Mouse (Mus musculus) Patski (cell line): Measurements from ENCODE around the gene Acot8. TPM values are rescaled to one million over a fixed set of nuclear protein-coding genes. Genes with fewer than 3 reads are reported as not detected.

Source experiments
- ATAC-seq: fragments of 100-300 bp; one replicate; pipeline ENCODE4 v1.8.0; 2021
- CTCF ChIA-PET: fragments of 350-600 bp; sonication (Branson Sonifier 250); formaldehyde crosslinking; loops from one replicate; lab custom pipeline; 2022; ENCODE audit warnings: inconsistent platforms; lab: Charles Lee
- POLR2A ChIA-PET: fragments of 350-600 bp; sonication (Branson Sonifier 250); formaldehyde crosslinking; loops from one replicate; lab custom pipeline; 2022; ENCODE audit warnings: antibody characterized with exemption, inconsistent platforms; lab: Charles Lee
- DNase-seq: peaks from one replicate; pipeline ENCODE4 v3.0.0-alpha.2; 2011; ENCODE audit warnings: low read depth, low spot score
- H3K27me3 ChIP-seq: fragments of 371-371 bp; one replicate; pipeline ENCODE4 v1.5.1; 2021
- CTCF ChIP-seq: fragments of 100-300 bp; IDR thresholded peaks from one replicate; pipeline ENCODE4 v1.5.1; 2021
- in situ Hi-C: fragments of 300-500 bp; cut with MboI; formaldehyde crosslinking; loops from 3 replicates; pipeline ENCODE4 v1.11.1; 2018; ENCODE audit warnings: low pct_unique_long_range_greater_than_20kb, mixed read lengths
- polyA plus RNA-seq: library from polyadenylated mRNA; unstranded; gene quantifications from one replicate; pipeline ENCODE4 v1.2.3, GENCODE M21; 2021

The Acot8 gene
- polyA plus RNA-seq, 1 experiment from 2014 or later, result 23.3 TPM

DNA sequence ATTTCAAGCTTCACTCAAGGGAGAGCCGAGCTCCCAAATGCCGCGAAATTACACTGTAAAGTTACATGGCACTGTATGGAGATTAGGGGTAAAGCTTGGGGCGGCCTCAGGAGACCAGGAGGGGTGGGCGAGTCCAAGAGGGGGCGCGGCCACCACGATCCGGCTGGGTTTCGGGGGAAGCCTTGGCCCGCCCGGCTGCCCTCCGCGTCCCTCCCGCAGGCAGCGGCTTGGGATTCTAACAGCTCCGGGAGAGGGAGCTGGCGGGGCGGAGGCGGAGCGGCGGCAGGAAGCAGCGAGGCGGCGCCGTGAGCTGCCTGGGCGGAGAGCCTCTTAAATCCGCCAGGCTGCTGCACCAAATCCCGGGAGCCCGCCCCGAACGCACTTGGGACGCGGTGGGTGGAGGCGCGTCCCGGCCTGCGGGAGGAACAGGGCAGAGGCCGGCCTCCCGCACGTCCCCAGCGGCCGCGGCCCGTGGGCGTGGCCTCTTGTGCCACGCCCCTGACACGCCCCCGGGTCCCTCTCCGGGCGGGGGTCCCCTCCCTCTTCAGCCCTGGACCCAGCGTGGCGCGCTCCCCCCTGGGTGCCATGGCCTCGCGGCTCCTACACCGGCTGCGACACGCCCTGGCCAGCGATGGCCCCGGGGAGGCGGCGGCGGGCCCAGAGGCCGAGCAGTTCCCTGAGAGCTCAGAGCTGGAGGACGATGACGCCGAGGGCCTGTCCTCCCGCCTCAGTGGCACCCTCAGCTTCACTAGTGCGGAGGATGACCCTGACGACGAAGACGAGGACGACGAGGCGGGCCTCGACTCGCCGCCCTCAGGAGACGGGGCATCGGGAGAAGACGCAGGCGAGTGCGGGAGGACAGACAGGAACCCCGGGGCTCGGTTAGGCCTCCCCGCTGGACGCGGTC lies 18.9 kb downstream of the Acot8 start, which contains the start of gene Snx21:
Gene Snx21, plus strand, starts transcription at position 343 of the 907 bp plus-strand sequence.
- TF ChIP-seq CTCF, result no peak
- H3K27me3 ChIP-seq, result no peaks in the 10 kb centered on the region
- peak; percentile 53 for DNase-seq
- CTCF ChIA-PET, result interaction anchor here (1.0 to 1.8 kb wide), 6 partner anchors 8 to 57 kb away, joined by 3 to 12 read pairs (median 4); no protein-coding TSS in a partner anchor
- POLR2A ChIA-PET, result interaction anchor here (0.7 to 1.3 kb wide), 3 partner anchors 14 to 93 kb away, joined by 3 to 6 read pairs (median 3); partner anchors contain the start of gene Pcif1
- in situ Hi-C loops, result no loop called here
- peak; percentile 92 for ATAC-seq

DNA sequence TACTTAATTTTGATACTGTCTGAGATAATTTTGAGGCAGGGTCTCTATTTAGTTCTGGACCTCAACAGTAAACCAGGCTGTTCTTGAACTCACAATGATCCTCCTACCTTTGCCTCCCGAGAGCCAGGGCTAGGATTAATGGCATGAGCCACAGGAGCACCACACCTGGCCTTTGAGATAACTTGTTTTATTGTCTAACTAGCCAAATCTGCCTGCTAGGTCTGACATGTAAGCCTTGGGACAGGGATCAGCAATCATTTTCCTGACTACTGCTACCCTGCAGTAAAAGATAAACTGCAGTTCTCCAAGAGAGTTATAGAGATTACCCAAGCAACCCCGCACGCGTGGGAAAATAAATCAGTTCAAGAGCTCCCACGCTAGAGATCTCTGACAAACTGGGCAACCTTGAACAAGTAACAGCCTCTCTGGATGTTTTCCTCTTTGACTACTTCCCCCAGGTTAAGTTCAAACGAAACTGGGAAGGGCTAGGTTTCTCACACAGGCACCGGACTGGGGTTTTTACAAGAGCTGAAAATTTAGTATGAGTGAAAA lies 19.7 kb downstream of the Acot8 start:
- in situ Hi-C loops, result no loop called here
- H3K27me3 ChIP-seq, result no peaks in the 10 kb centered on the region
- ChIA-PET CTCF (interaction anchor here (1.3 to 2.1 kb wide), 6 partner anchors 8 to 25 kb away, joined by 3 to 12 read pairs (median 4); no protein-coding TSS in a partner anchor), POLR2A (interaction anchor here (0.7 kb wide), 1 partner anchor 36 kb away, joined by 3 read pairs; no protein-coding TSS in a partner anchor)
- no peak for ATAC-seq
- no peak for DNase-seq
- TF ChIP-seq CTCF, result no peak

DNA sequence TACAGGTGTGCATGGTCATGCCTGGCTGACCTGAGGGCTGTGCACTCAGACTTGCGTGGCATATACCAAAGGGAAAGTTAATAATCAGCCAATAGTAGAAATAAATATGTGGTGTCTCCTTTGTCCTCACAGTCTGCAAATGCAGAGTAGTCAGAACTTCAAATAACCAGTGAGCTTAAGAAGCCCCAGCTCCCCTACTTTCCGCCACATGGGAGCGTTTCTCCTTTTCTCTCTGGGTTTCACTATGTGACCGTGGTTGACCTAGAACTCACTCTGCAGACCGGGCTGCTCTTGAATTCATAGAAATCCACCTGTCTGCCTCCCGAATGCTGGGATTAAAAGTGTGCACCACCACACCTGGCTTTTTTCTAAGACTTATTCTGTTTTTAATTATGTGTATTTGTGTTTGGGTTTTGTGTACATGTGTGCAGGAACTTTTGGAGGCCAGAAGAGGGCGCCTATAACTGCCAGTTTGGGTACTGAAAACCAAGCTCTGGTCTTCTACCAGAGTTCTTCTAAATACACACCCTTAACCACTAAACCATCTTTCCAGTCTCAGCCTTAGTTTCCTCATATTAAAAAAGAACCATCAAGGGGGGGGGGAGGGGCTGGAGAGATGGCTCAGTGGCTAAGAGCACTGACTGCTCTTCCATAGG lies 20.6 kb downstream of the Acot8 start:
- H3K27me3 ChIP-seq, result no peaks in the 10 kb centered on the region
- ATAC-seq (no peak), DNase-seq (no peak)
- TF ChIP-seq CTCF, result no peak
- in situ Hi-C loops, result no loop called here
- ChIA-PET CTCF (interaction anchor here (1.3 to 2.1 kb wide), 3 partner anchors 10 to 15 kb away, joined by 4 to 9 read pairs (median 4); no protein-coding TSS in a partner anchor), POLR2A (interaction anchor here (1.0 kb wide), 1 partner anchor 25 kb away, joined by 3 read pairs; no protein-coding TSS in a partner anchor)

DNA sequence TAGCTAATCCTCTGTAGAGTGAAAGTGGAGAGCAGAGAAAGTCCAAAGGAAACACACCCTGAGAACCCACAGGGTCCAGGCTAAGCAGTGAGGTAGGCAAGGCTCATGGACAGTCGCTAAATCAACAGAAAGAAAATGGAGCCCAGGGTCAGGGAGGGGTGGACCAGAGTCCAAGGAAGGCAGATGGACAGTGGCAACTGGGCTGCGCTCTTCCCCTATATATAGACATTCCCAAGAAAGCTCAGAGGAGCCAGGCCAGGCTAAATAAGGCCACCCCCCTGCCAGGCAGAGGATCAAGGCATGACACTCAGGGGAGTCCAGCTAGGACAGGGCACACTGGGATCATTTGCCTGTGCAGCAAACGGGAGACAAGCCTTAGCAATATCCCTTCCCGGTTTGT lies 22.8 kb downstream of the Acot8 start:
- TF ChIP-seq CTCF, result no peak
- POLR2A ChIA-PET, result no interaction called here
- in situ Hi-C loops, result no loop called here
- no peak for DNase-seq
- no peak for ATAC-seq
- CTCF ChIA-PET, result no interaction called here
- H3K27me3 ChIP-seq, result no peaks in the 10 kb centered on the region

DNA sequence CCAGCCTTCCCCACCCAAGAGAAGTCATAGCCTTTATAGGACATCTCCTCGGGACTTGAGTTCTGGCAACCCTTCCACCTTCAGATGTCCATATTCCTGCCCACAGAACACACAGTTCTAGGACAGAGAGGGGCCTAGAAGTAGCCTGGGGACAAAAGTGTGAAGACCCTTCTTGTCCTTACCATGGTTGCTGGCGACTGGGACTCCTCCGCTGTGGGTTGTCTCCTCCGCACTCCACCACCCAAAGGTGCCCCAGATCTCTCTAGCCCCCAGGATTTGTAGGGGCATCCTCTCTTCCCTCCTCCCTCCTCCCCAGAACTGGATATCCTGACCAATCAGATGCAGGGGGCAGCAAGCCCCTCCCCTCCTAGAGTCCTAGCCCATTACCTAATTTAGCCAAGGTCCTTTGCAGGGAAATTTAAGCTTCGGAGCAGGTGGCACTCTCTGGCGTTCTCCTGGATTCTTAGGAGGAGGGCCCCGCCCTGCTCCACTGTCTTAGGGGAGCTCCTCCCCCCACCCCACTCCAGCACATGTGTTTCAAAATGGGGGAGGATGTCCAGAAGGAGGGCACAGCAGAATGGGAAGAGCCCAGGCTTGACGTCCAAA lies 25.1 kb downstream of the Acot8 start, which contains the start of gene Tnnc2:
Gene Tnnc2, minus strand, starts transcription at position 487 of the 606 bp plus-strand sequence.
- H3K27me3 ChIP-seq, result no peaks in the 10 kb centered on the region
- no peak for DNase-seq
- ChIA-PET POLR2A (interaction anchor here (1.1 kb wide), 1 partner anchor 13 kb away, joined by 3 read pairs; no protein-coding TSS in a partner anchor), CTCF (interaction anchor here (1.4 kb wide), 1 partner anchor 14 kb away, joined by 6 read pairs; no protein-coding TSS in a partner anchor)
- no peak for TF ChIP-seq CTCF
- in situ Hi-C loops, result no loop called here
- ATAC-seq, result no peak

DNA sequence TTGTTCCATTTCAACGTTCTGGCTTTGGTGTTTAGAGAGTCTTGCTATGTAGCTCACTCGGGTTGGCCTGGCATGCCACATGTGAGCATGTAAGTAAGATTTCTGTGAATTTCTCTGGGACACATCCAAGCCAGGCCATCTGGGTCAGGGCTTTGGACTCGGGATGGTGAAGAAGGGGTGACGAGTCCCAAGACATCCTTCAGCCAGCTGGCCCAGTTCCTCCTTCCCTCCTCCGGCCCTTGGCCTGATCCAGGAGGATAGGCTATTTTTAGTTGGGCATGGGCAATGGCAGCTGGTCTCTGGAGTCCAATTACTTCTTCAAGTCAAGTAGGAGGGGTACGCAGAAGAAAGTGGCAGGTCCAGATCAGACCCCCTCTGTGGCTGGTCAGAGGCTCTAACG lies 25.9 kb downstream of the Acot8 start:
- CTCF ChIA-PET, result interaction anchor here (0.8 kb wide), 1 partner anchor 30 kb away, joined by 3 read pairs; no protein-coding TSS in a partner anchor
- no peak for TF ChIP-seq CTCF
- H3K27me3 ChIP-seq, result no peaks in the 10 kb centered on the region
- in situ Hi-C loops, result no loop called here
- DNase-seq (no peak), ATAC-seq (no peak)
- POLR2A ChIA-PET, result interaction anchor here (1.1 kb wide), 1 partner anchor 14 kb away, joined by 3 read pairs; no protein-coding TSS in a partner anchor

DNA sequence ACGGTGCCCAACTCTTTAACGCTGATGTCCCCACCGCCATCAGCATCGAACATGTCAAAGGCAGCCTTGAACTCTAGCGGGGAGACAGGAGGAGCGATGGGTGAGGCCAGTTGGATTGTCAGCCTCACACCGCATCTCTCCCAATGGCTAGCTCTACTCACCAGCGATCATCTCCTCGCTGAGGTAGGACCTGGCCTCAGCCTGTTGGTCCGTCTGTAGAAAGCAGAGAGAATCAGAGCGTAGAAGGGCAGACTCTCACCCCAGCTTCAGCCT lies 26.7 kb downstream of the Acot8 start:
- POLR2A ChIA-PET, result no interaction called here
- CTCF ChIA-PET, result no interaction called here
- no peak for ATAC-seq
- no peak for DNase-seq
- in situ Hi-C loops, result no loop called here
- no peaks in the 10 kb centered on the region for H3K27me3 ChIP-seq
- no peak for TF ChIP-seq CTCF

DNA sequence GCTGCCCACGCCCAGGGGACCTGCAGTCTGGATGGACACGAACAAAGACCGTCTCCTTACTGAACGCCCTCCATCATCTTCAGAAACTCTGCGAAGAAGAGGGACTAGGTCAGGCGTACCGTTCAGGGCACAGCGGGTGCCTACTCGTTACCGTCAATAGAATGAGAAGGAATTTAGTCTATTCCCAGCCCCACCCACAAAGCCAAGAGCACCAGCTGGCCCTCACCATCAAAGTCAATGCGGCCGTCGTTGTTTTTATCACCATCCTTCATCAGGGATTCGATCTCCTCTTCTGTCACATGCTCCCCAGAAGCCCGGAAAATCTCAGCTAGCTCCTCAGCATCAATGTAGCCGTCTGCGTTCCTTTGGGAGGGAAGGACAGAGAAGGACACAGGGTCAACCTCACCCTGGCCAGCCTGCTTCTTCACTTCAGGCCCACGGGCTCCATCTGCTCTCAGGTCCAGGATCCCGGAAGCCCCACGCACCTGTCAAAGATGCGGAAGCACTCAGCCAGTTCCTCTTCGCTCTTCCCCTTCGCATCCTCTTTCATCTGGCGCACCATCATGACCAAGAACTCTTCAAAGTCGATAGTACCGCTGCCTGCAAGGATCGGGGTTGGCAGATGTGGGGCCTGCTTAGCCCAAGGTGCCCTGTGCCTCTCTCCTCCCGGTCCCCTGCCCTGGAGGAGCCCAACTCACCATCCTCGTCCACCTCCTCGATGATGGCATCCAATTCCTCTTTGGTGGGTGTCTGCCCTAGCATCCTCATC lies 27.3 kb downstream of the Acot8 start:
- POLR2A ChIA-PET, result interaction anchor here (1.4 kb wide), 1 partner anchor 10 kb away, joined by 5 read pairs; no protein-coding TSS in a partner anchor
- DNase-seq (no peak), ATAC-seq (no peak)
- H3K27me3 ChIP-seq, result no peaks in the 10 kb centered on the region
- no peak for TF ChIP-seq CTCF
- in situ Hi-C loops, result no loop called here
- CTCF ChIA-PET, result interaction anchor here (0.8 kb wide), 1 partner anchor 8 kb away, joined by 3 read pairs; the partner anchor contains the start of gene Snx21

DNA sequence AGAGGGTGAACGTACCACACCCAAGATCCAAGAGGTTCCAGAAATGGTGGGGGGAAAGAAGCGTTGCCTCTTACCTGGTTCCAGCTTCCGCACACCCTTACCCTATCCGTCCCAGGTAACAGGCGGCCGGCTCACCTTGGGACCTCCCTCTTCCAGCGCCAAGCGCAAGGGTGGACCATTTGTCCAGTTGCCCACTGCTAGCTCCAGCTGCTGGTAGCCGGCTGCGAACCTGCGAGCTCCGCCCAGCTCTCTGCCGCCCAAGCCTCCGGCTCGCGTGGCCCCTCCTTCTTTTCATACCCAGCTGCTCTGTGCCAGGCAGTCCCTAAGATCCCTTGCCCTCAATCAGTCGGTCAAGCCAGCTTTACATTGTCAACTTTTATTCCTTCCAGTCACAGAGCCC lies 27.9 kb downstream of the Acot8 start:
- CTCF ChIA-PET, result interaction anchor here (0.8 kb wide), 1 partner anchor 9 kb away, joined by 3 read pairs; the partner anchor contains the start of gene Snx21

More for the DNA sequence above, 27.9 kb downstream of the Acot8 start:
- ATAC-seq (no peak), DNase-seq (no peak)
- H3K27me3 ChIP-seq, result no peaks in the 10 kb centered on the region
- in situ Hi-C loops, result no loop called here
- POLR2A ChIA-PET, result interaction anchor here (1.4 kb wide), 1 partner anchor 9 kb away, joined by 5 read pairs; no protein-coding TSS in a partner anchor
- no peak for TF ChIP-seq CTCF
